Mouse (Mus musculus) neutrophil, adult 5-6 weeks (primary cell): Measurements from ENCODE around the gene Zfp429. TPM values are rescaled to one million over a fixed set of nuclear protein-coding genes. Genes with fewer than 3 reads are reported as not detected.

Experiments used
- total RNA-seq: library from RNA; stranded (forward); fragments of 200-1000 nt; gene quantifications from 2 replicates; pipeline ENCODE4 v1.2.3, GENCODE M21; 2017

The Zfp429 gene
- total RNA-seq, 1 experiment from 2014 or later = 21.6 TPM

Other genes with a start within 250 kb of the Zfp429 start
- 13.0 and 14.3 TPM in 2 replicates for gene Rsl1, start 226.6 kb downstream of the Zfp429 start, total RNA-seq
- gene Zfp455, start 205.3 kb downstream of the Zfp429 start, total RNA-seq = 2.4 and 2.8 TPM in 2 replicates
- gene Zfp458, start 121.4 kb downstream of the Zfp429 start, total RNA-seq = 4.8 and 7.2 TPM in 2 replicates
- gene Zfp457, start 93.3 kb downstream of the Zfp429 start, total RNA-seq = 3.8 and 4.4 TPM in 2 replicates
- gene Zfp595, start 67.2 kb downstream of the Zfp429 start, total RNA-seq = 18.8 and 22.3 TPM in 2 replicates
- 2.6 and 10.2 TPM in 2 replicates for gene Gm28044, start 39.3 kb downstream of the Zfp429 start, total RNA-seq
- 16.6 and 19.0 TPM in 2 replicates for gene Zfp953, start 39.2 kb downstream of the Zfp429 start, total RNA-seq
- gene Gm28041, start 24.1 kb downstream of the Zfp429 start, total RNA-seq = 3.9 TPM in 1 of 2 replicates, not detected in the other
- gene Zfp456, start 24.0 kb downstream of the Zfp429 start, total RNA-seq = 8.8 TPM in 2 replicates
- 1.7 and 4.2 TPM in 2 replicates for gene Zfp459, start 21.6 kb upstream of the Zfp429 start, total RNA-seq
- gene Zfp874a, start 51.8 kb upstream of the Zfp429 start, total RNA-seq = 21.8 and 22.7 TPM in 2 replicates
- 17.6 and 18.2 TPM in 2 replicates for gene Zfp874b, start 84.4 kb upstream of the Zfp429 start, total RNA-seq
- gene Zfp58, start 100.7 kb upstream of the Zfp429 start, total RNA-seq = 14.0 and 15.1 TPM in 2 replicates
- 0.93 TPM in 1 of 2 replicates, not detected in the other for gene Gm26965, start 126.3 kb upstream of the Zfp429 start, total RNA-seq
- 24.4 and 30.7 TPM in 2 replicates for gene Zfp87, start 126.4 kb upstream of the Zfp429 start, total RNA-seq
- 17.6 and 17.7 TPM in 2 replicates for gene Zfp748, start 154.0 kb upstream of the Zfp429 start, total RNA-seq
- 29.2 and 30.2 TPM in 2 replicates for gene Zfp729b, start 209.9 kb upstream of the Zfp429 start, total RNA-seq
- not detected in 2 replicates for gene Gm49345, start 237.9 kb upstream of the Zfp429 start, total RNA-seq
- gene Zfp729a, start 238.0 kb upstream of the Zfp429 start, total RNA-seq = 19.4 and 26.9 TPM in 2 replicates